Mouse (Mus musculus) T-helper 1 cell (primary cell): ENCODE results near the gene Ncbp1.

Experiments used
- in situ Hi-C: fragments of 300-600 bp; cut with MboI, MseI; formaldehyde crosslinking; loops from one replicate; pipeline ENCODE4 v1.15.1; 2025; ENCODE audit warnings: high pct_unique_total_duplicates

Ncbp1 gene

GRCm38 (mm10) chr4:46138287-46139222 is at the start of gene Ncbp1, which contains the start of gene Tstd2:
TSS of gene Ncbp1 (plus strand) at chr4:46138613.
TSS of gene Tstd2 (minus strand) at chr4:46138694.
- in situ Hi-C loops: no loop called here

- in situ Hi-C loops: no loop called here
These were observed 48.8 kb upstream of the Ncbp1 start for GRCm38 (mm10) chr4:46089524-46090125.

- in situ Hi-C loops: no loop called here
These were observed 45.9 kb upstream of the Ncbp1 start for GRCm38 (mm10) chr4:46092429-46093076.

GRCm38 (mm10) chr4:46094916-46095825 is 43.2 kb upstream of the Ncbp1 start:
- in situ Hi-C loops: no loop called here

- in situ Hi-C loops: no loop called here
These were observed 42.6 kb upstream of the Ncbp1 start for GRCm38 (mm10) chr4:46095826-46096159.

- in situ Hi-C loops: no loop called here
These were observed 41.9 kb upstream of the Ncbp1 start for GRCm38 (mm10) chr4:46096546-46096945.

GRCm38 (mm10) chr4:46097591-46097990 is 40.8 kb upstream of the Ncbp1 start:
- in situ Hi-C loops: no loop called here

- in situ Hi-C loops: no loop called here
These were observed 39.3 kb upstream of the Ncbp1 start for GRCm38 (mm10) chr4:46099132-46099531.

GRCm38 (mm10) chr4:46100539-46100938 is 37.9 kb upstream of the Ncbp1 start:
- in situ Hi-C loops: no loop called here

- in situ Hi-C loops: no loop called here
These were observed 37.2 kb upstream of the Ncbp1 start for GRCm38 (mm10) chr4:46101211-46101711.

GRCm38 (mm10) chr4:46102078-46102769 is 36.2 kb upstream of the Ncbp1 start:
- in situ Hi-C loops: no loop called here

- in situ Hi-C loops: no loop called here
These were observed 28.3 kb upstream of the Ncbp1 start for GRCm38 (mm10) chr4:46110084-46110483.

GRCm38 (mm10) chr4:46111361-46111760 is 27.1 kb upstream of the Ncbp1 start:
- in situ Hi-C loops: no loop called here

- in situ Hi-C loops: no loop called here
These were observed 23.1 kb upstream of the Ncbp1 start for GRCm38 (mm10) chr4:46115308-46115707.

GRCm38 (mm10) chr4:46116544-46117175 is 21.8 kb upstream of the Ncbp1 start:
- in situ Hi-C loops: no loop called here

GRCm38 (mm10) chr4:46117536-46117935 is 20.9 kb upstream of the Ncbp1 start:
- in situ Hi-C loops: no loop called here

- in situ Hi-C loops: loop anchor here (10.0 kb wide), 1 partner anchor 165 kb away; no protein-coding TSS in a partner anchor
These were observed 18.8 kb upstream of the Ncbp1 start for GRCm38 (mm10) chr4:46119514-46120094.

GRCm38 (mm10) chr4:46120767-46121166 is 17.6 kb upstream of the Ncbp1 start:
- in situ Hi-C loops: loop anchor here (10.0 kb wide), 1 partner anchor 166 kb away; no protein-coding TSS in a partner anchor

GRCm38 (mm10) chr4:46123358-46123757 is 15.1 kb upstream of the Ncbp1 start:
- in situ Hi-C loops: loop anchor here (10.0 kb wide), 1 partner anchor 169 kb away; no protein-coding TSS in a partner anchor
